Mouse (Mus musculus): Measurements from ENCODE around the gene Pole3. TPM values are rescaled to one million over a fixed set of nuclear protein-coding genes. Genes with fewer than 3 reads are reported as not detected.

Pole3 gene
- total and polyA plus RNA-seq, 2 experiments from 2014 or later, result 36.6 to 68.3 TPM

DNA sequence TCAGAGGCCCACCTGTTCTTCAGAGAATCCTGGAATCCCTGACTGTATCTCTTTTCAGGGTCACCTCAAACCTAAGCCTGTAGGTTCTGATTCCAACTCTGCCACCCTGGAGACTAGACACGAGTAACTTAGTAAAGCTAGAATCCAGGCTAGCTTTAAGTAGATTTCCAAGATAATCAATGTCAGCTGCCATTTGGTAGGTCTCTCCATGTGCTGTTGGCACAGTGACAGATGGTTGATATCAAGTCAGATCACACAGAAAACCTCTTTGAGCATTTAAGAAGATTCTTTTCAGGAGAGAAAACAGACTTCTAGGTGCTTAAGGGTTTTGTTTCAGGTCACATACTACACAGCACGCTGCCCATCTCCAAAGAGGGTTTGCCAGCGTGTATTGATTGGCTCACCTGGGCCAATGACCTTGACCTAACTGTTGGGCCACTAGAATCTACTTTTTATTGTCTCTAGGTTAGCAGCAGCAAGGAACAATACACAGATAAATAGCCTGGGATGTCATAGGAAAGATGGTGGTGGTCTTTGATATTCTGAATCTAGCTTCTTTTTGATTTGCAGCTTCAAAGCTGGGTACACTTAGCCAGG lies 21.4 kb downstream of the Pole3 start, which contains the start of gene Hdhd3:
Hdhd3 (minus strand) TSS at position 94 of the 597 bp plus-strand sequence.
- H3K4me2 ChIP-seq (ENCODE audit: low read depth), result peak within 1 kb of the TSS; percentile 76
- no peaks in the 10 kb centered on the region for H3K27me3 ChIP-seq (ENCODE audit: insufficient read depth, low read length)
- H3K4me1 ChIP-seq (ENCODE audit: insufficient read depth), result peaks cover 5% of the 10 kb centered on the region; the same call in 1 of the 2 replicates
- DNase-seq, result no peak
- 83% methylated on average over 3 of the region's 3 CpGs for WGBS
- H3K27ac ChIP-seq (ENCODE audit: low read depth, low read length), result peak within 1 kb of the TSS; percentile 40; the same call in 1 of the 2 replicates
- H3K9ac ChIP-seq, result peak within 1 kb of the TSS; percentile 80
- TF ChIP-seq CTCF (IDR thresholded peaks at IDR 0.05; ENCODE audit: low read depth), result no peak
- peak within 1 kb of the TSS; percentile 85 for H3K4me3 ChIP-seq (ENCODE audit: low read depth, low read length)
- H3K9me3 ChIP-seq (ENCODE audit: low read length), result no peaks in the 10 kb centered on the region
- no peak for ATAC-seq
- H3K36me3 ChIP-seq (ENCODE audit: insufficient read depth), result peaks cover 23% of the 10 kb centered on the region

DNA sequence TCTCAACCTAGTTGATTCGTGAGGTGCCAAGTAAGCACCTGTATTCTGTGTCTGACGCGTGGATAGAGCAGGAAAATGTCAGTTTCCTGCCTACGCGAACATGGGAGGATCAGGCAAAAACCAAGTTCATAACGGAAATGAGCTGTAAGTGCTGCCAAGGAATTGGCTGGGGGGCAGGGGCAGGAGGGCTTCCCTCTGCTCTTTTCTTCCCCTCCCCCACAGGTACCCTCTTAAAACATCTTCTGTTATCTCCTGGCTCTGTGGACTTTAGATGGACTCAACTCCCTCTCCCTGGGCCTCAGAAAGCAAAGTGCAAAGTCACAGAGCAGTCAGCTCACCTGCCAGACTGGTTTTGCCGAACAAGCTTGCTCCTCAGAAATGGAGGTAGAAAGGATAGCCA lies 21.9 kb downstream of the Pole3 start:
- peaks cover 20% of the 10 kb centered on the region for H3K36me3 ChIP-seq (ENCODE audit: insufficient read depth)
- DNase-seq, result no peak
- H3K27ac ChIP-seq (ENCODE audit: low read depth, low read length), result no peak overlapping the region
- no peak overlapping the region for H3K4me2 ChIP-seq (ENCODE audit: low read depth)
- no peak overlapping the region for H3K9ac ChIP-seq
- H3K4me3 ChIP-seq (ENCODE audit: low read depth, low read length), result no peak overlapping the region
- ATAC-seq, result no peak
- H3K27me3 ChIP-seq (ENCODE audit: insufficient read depth, low read length), result no peaks in the 10 kb centered on the region
- TF ChIP-seq CTCF (IDR thresholded peaks at IDR 0.05; ENCODE audit: low read depth), result no peak
- peaks cover 5% of the 10 kb centered on the region; the same call in 1 of the 2 replicates for H3K4me1 ChIP-seq (ENCODE audit: insufficient read depth)
- 79% methylated on average over 7 of the region's 7 CpGs for WGBS
- no peaks in the 10 kb centered on the region for H3K9me3 ChIP-seq (ENCODE audit: low read length)

DNA sequence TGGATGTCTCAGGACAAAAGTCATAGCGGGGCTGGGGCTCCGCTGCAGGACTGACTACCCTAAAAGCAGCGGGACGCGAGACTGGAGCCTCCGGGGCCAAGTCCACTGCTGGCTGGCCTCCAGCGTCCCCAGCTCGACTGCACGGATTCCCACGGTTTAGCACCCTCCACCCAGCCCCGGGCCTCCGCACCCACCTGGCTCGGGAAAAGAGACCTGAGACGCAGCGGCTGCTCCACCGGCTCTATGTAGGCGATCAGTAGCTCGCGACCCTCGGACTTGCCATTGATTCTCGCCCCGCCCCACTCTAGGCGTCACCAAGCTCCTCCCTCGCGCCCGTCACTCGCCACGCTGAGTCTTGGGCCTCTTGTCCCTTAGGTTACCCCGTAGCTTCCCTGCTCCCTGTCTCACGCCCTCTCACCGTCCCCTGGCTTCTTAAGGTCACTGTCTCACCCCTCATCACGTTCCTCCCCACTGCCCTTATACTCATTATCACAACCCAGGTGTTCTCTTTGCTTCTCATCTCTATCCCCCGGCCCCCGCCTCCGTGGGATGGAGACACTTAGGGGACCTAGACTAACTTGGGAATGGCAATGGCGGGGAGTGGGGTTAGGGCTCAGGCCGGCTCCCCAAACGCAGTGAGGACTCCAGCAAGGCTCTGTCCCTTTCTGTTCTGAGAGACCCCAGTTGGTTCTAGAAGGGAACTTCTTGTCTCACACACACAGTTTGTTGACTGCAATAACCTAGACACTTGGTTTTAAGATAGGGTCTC lies 22.7 kb downstream of the Pole3 start:
- WGBS, result 2% methylated on average over 38 of the region's 38 CpGs
- no peak for TF ChIP-seq CTCF (IDR thresholded peaks at IDR 0.05; ENCODE audit: low read depth)

DNA sequence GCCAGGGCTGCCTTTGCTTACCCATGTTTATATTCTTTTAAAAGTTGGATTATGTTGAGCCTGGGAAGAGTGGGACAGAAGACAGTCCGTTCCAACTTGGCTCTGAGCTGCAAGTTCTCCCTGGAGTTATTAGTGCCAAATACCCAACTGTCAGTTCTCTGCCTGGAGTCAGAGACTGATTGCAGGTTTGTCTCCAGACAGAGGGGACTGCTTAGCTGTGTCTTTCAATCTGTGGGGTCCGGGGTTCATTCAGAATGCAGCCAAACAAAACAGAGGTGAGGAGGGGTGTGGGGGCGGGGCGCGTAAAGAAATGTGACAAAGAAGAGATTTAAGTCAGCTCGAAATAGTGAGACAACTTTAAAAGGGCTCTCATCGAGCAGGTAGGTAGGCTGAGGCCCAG lies 23.3 kb downstream of the Pole3 start:
- Histone ChIP-seq H3K9ac (peak overlapping the region; percentile 80), H3K4me1 (ENCODE audit: insufficient read depth) (peaks cover 5% of the 10 kb centered on the region; the same call in 1 of the 2 replicates), H3K27ac (ENCODE audit: low read depth, low read length) (no peak overlapping the region), H3K4me2 (ENCODE audit: low read depth) (peak overlapping the region; percentile 76), H3K4me3 (ENCODE audit: low read depth, low read length) (peak overlapping the region; percentile 85), H3K36me3 (ENCODE audit: insufficient read depth) (peaks cover 12% of the 10 kb centered on the region), H3K27me3 (ENCODE audit: insufficient read depth, low read length) (no peaks in the 10 kb centered on the region), H3K9me3 (ENCODE audit: low read length) (no peaks in the 10 kb centered on the region)
- WGBS, result under 1% methylated on average over 7 of the region's 7 CpGs
- TF ChIP-seq CTCF (IDR thresholded peaks at IDR 0.05; ENCODE audit: low read depth), result no peak
- ATAC-seq, result peak; percentile 16; the same call in 1 of the 2 replicates
- DNase-seq, result no peak

More for the DNA sequence above, 22.7 kb downstream of the Pole3 start:
- ATAC-seq (peak; percentile 97), DNase-seq (peak; percentile 87)
- Histone ChIP-seq H3K4me3 (ENCODE audit: low read depth, low read length) (peak overlapping the region; percentile 85), H3K36me3 (ENCODE audit: insufficient read depth) (peaks cover 12% of the 10 kb centered on the region), H3K27ac (ENCODE audit: low read depth, low read length) (peak overlapping the region; percentile 40; the same call in 1 of the 2 replicates), H3K27me3 (ENCODE audit: insufficient read depth, low read length) (no peaks in the 10 kb centered on the region), H3K9me3 (ENCODE audit: low read length) (no peaks in the 10 kb centered on the region), H3K9ac (peak overlapping the region; percentile 80), H3K4me1 (ENCODE audit: insufficient read depth) (peaks cover 5% of the 10 kb centered on the region; the same call in 1 of the 2 replicates), H3K4me2 (ENCODE audit: low read depth) (peak overlapping the region; percentile 76)

DNA sequence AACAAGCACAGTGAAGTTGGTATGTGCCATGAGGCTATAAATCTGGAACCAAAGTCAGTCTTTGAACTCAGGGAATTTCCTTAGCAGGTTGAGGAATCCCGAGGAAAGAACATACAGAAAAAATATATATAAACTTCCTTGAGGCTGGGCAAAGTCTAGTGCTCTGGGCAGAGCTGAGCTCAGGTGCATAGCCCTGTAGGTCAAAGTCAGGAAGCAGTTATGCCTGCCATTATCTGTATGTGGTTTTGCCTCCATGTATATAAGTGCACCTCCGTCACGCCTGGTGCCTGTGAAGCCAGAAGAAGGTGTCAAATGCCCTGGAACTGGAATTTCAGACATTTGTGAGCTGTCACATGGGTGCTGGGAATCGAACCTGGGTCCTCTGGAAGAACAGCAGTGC lies 24.1 kb downstream of the Pole3 start:
- 90% methylated on average over 4 of the region's 4 CpGs for WGBS
- H3K9ac ChIP-seq, result no peak overlapping the region
- DNase-seq (no peak), ATAC-seq (no peak)
- peaks cover 12% of the 10 kb centered on the region for H3K36me3 ChIP-seq (ENCODE audit: insufficient read depth)
- H3K4me2 ChIP-seq (ENCODE audit: low read depth), result no peak overlapping the region
- H3K27me3 ChIP-seq (ENCODE audit: insufficient read depth, low read length), result no peaks in the 10 kb centered on the region
- no peak for TF ChIP-seq CTCF (IDR thresholded peaks at IDR 0.05; ENCODE audit: low read depth)
- H3K27ac ChIP-seq (ENCODE audit: low read depth, low read length), result no peak overlapping the region
- no peaks in the 10 kb centered on the region for H3K9me3 ChIP-seq (ENCODE audit: low read length)
- no peak overlapping the region for H3K4me3 ChIP-seq (ENCODE audit: low read depth, low read length)
- H3K4me1 ChIP-seq (ENCODE audit: insufficient read depth), result peaks cover 5% of the 10 kb centered on the region; the same call in 1 of the 2 replicates

DNA sequence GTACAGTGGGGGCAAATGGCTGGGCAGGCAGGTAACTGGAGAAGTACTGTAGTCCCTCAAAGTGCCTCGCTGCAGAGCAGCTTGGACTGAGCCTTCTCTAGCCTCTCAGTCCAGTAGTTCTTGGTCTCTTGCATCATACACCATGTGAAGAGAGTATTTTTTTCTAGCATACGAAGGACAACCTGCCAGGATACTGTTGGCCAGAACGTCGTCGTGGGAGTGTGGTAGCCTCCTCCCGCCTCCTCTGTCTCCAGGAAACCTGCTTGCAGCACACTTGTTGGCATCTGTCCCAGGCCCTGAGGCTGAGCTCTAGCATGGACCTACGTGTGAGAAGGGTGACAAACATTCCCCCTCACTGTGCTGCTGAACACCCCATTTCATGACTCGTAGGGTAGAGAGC lies 28.1 kb downstream of the Pole3 start:
- Histone ChIP-seq H3K4me3 (ENCODE audit: low read depth, low read length) (no peak overlapping the region), H3K9me3 (ENCODE audit: low read length) (no peaks in the 10 kb centered on the region), H3K4me1 (ENCODE audit: insufficient read depth) (peaks cover 5% of the 10 kb centered on the region; the same call in 1 of the 2 replicates), H3K27ac (ENCODE audit: low read depth, low read length) (no peak overlapping the region), H3K36me3 (ENCODE audit: insufficient read depth) (peaks cover 12% of the 10 kb centered on the region), H3K4me2 (ENCODE audit: low read depth) (no peak overlapping the region), H3K9ac (no peak overlapping the region), H3K27me3 (ENCODE audit: insufficient read depth, low read length) (no peaks in the 10 kb centered on the region)
- DNase-seq, result no peak
- 0 out of 2 replicates have a peak, but pooled peaks have one; percentile 28 for ATAC-seq
- TF ChIP-seq CTCF (IDR thresholded peaks at IDR 0.05; ENCODE audit: low read depth), result no peak
- 46% methylated on average over 8 of the region's 8 CpGs for whole genome bisulfite sequencing

DNA sequence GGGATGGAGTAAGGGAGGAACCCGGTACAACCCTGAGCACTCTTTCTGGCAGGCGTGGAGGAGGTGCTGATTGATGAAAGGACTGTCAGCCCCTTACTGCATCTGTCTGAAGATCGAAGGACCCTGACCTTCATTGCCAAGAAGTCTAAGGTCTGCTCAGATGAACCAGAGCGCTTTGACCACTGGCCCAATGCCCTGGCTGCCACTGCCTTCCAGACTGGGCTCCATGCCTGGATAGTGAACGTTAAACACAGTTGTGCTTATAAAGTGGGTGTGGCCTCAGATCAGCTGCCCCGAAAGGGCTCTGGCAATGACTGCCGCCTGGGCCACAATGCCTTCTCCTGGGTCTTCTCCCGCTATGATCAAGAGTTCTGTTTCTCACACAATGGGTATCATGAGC lies 28.9 kb downstream of the Pole3 start:
- H3K4me3 ChIP-seq (ENCODE audit: low read depth, low read length), result no peak overlapping the region
- H3K4me1 ChIP-seq (ENCODE audit: insufficient read depth), result no peaks in the 10 kb centered on the region
- DNase-seq, result no peak
- TF ChIP-seq CTCF (IDR thresholded peaks at IDR 0.05; ENCODE audit: low read depth), result no peak
- 73% methylated on average over 8 of the region's 8 CpGs for WGBS
- no peaks in the 10 kb centered on the region for H3K9me3 ChIP-seq (ENCODE audit: low read length)
- H3K9ac ChIP-seq, result no peak overlapping the region
- no peak for ATAC-seq
- no peak overlapping the region for H3K27ac ChIP-seq (ENCODE audit: low read depth, low read length)
- H3K4me2 ChIP-seq (ENCODE audit: low read depth), result no peak overlapping the region
- H3K27me3 ChIP-seq (ENCODE audit: insufficient read depth, low read length), result no peaks in the 10 kb centered on the region
- peaks cover 12% of the 10 kb centered on the region for H3K36me3 ChIP-seq (ENCODE audit: insufficient read depth)
